Mouse (Mus musculus): Measurements from ENCODE around the gene Spag8. TPM values are rescaled to one million over a fixed set of nuclear protein-coding genes. Genes with fewer than 3 reads are reported as not detected.

Gene Spag8
- polyA plus RNA-seq, 1 experiment from 2014 or later: 6.7 TPM

DNA sequence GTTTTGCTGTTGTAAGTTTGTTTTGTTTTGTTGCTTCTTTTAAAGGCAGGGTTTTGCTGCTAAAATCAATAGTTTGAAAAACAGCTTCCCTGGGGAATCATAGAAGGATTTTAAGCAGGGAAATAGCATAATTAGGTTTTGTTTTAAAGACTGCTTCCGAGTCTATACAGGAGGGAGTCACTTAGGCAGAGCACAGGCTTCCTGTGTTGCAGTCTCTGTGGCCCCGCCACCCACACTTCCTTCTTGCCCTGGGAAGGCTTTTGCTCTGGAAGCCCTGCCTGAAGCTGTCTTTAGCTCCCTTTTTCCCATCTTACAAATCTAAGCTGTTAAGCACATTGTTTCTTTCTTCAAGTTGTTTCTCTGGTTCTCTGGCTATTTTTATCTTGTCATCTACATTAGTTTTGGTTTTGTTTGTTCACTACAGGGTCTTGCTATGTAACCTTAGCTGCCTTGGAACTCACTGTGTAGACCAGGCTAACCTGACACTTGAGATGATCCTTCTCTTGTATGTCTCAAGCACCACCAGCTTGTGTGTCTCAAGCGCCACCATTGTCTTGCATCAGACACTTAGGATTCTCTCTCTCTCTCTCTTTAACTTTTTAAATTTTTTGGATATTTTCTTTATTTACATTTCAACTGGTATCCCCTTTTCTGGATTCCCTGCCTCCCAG, 40.2 kb downstream of the Spag8 start:
- no peaks in the 10 kb centered on the region for H3K27me3 ChIP-seq
- 62% methylated on average over 3 of the region's 3 CpGs for WGBS
- H3K4me2 ChIP-seq (replicated peaks): no peak overlapping the region
- no peaks in the 10 kb centered on the region for H3K36me3 ChIP-seq
- no peak overlapping the region for H3K9ac ChIP-seq (replicated peaks)
- H3K9me3 ChIP-seq: no peaks in the 10 kb centered on the region
- no peak for ATAC-seq (replicated peaks)
- H3K4me1 ChIP-seq: no peaks in the 10 kb centered on the region
- no peak overlapping the region for H3K27ac ChIP-seq (replicated peaks)
- no peak overlapping the region for H3K4me3 ChIP-seq

DNA sequence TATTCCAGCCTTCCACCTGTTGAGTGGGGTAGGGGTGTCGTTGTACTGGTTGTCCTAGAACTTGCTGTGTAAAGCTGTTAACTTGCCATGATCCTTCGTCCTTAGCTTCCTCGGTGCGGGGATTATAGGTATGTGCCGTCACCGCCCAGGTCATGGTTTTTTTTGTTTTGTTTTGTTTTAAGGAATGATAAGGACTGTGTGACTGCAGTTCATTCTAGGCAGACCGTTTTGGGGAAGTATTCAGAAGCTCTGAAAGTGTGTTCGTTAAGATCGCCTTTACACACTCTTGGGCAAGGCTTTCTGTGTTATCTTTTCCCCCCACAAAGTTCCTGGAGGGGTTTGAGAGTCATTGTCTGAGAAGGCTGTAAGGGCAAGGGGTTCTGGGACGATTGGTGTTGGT, 40.9 kb downstream of the Spag8 start:
- Histone ChIP-seq H3K4me2 (replicated peaks) (no peak overlapping the region), H3K9ac (replicated peaks) (no peak overlapping the region), H3K4me1 (no peaks in the 10 kb centered on the region), H3K27ac (replicated peaks) (no peak overlapping the region), H3K27me3 (no peaks in the 10 kb centered on the region), H3K9me3 (no peaks in the 10 kb centered on the region), H3K4me3 (no peak overlapping the region), H3K36me3 (no peaks in the 10 kb centered on the region)
- no peak for ATAC-seq (replicated peaks)
- WGBS: 57% methylated on average over 10 of the region's 10 CpGs

- Histone ChIP-seq H3K9ac (replicated peaks) (no peak overlapping the region), H3K27me3 (no peaks in the 10 kb centered on the region), H3K36me3 (no peaks in the 10 kb centered on the region), H3K4me3 (no peak overlapping the region), H3K9me3 (no peaks in the 10 kb centered on the region), H3K4me2 (replicated peaks) (no peak overlapping the region), H3K27ac (replicated peaks) (no peak overlapping the region), H3K4me1 (no peaks in the 10 kb centered on the region)
- 82% methylated on average over 9 of the region's 9 CpGs for WGBS
- ATAC-seq (replicated peaks): no peak
Observed at GRCm38 (mm10) chr4:43604751-43605685, 48.4 kb downstream of the Spag8 start.

- Histone ChIP-seq H3K4me1 (no peaks in the 10 kb centered on the region), H3K27ac (replicated peaks) (no peak overlapping the region), H3K9me3 (no peaks in the 10 kb centered on the region), H3K4me2 (replicated peaks) (no peak overlapping the region), H3K36me3 (no peaks in the 10 kb centered on the region), H3K27me3 (no peaks in the 10 kb centered on the region), H3K4me3 (no peak overlapping the region), H3K9ac (replicated peaks) (no peak overlapping the region)
- WGBS: 73% methylated on average over 3 of the region's 3 CpGs
- ATAC-seq (replicated peaks): no peak
Observed at GRCm38 (mm10) chr4:43604099-43604498, 49.3 kb downstream of the Spag8 start.

Small RNAs within 50 kb of the gene (microRNA-seq; reads per million reads assigned to microRNA genes)
- gene Gm25262: not detected

Other genes starting within 250 kb of the Spag8 start
- 0.65 and 0.70 TPM in 2 replicates for gene Fam166b, start 224.5 kb downstream of the Spag8 start, polyA plus RNA-seq (2015; fragmentation: Nextera tagmentation; extraction: Ambion mirVana)
- gene Tesk1, start 211.7 kb downstream of the Spag8 start, polyA plus RNA-seq (2015; fragmentation: Nextera tagmentation; extraction: Ambion mirVana): 10.7 and 12.5 TPM in 2 replicates
- 4.3 TPM in 2 replicates for gene Cd72, start 199.0 kb downstream of the Spag8 start, polyA plus RNA-seq (2015; fragmentation: Nextera tagmentation; extraction: Ambion mirVana)
- not detected in 2 replicates for gene Sit1, start 169.9 kb downstream of the Spag8 start, polyA plus RNA-seq (2015; fragmentation: Nextera tagmentation; extraction: Ambion mirVana)
- 61.0 and 61.8 TPM in 2 replicates for gene Ccdc107, start 160.7 kb downstream of the Spag8 start, polyA plus RNA-seq (2015; fragmentation: Nextera tagmentation; extraction: Ambion mirVana)
- gene Arhgef39, start 153.9 kb downstream of the Spag8 start, polyA plus RNA-seq (2015; fragmentation: Nextera tagmentation; extraction: Ambion mirVana): 17.5 and 25.3 TPM in 2 replicates
- 0.19 and 0.41 TPM in 2 replicates for gene Car9, start 146.6 kb downstream of the Spag8 start, polyA plus RNA-seq (2015; fragmentation: Nextera tagmentation; extraction: Ambion mirVana)
- 9.7 and 9.8 TPM in 2 replicates for gene Tpm2, start 129.8 kb downstream of the Spag8 start, polyA plus RNA-seq (2015; fragmentation: Nextera tagmentation; extraction: Ambion mirVana)
- 77.7 and 78.8 TPM in 2 replicates for gene Creb3, start 91.3 kb downstream of the Spag8 start, polyA plus RNA-seq (2015; fragmentation: Nextera tagmentation; extraction: Ambion mirVana)
- 53.2 and 54.2 TPM in 2 replicates for gene Tln1, start 90.9 kb downstream of the Spag8 start, polyA plus RNA-seq (2015; fragmentation: Nextera tagmentation; extraction: Ambion mirVana)
- gene Rgp1, start 74.9 kb downstream of the Spag8 start, polyA plus RNA-seq (2015; fragmentation: Nextera tagmentation; extraction: Ambion mirVana): 21.5 and 28.2 TPM in 2 replicates
- 59.1 and 61.0 TPM in 2 replicates for gene Gba2, start 74.7 kb downstream of the Spag8 start, polyA plus RNA-seq (2015; fragmentation: Nextera tagmentation; extraction: Ambion mirVana)
- gene Msmp, start 69.1 kb downstream of the Spag8 start, polyA plus RNA-seq (2015; fragmentation: Nextera tagmentation; extraction: Ambion mirVana): 0.56 and 0.81 TPM in 2 replicates
- gene Npr2, start 21.7 kb downstream of the Spag8 start, polyA plus RNA-seq (2015; fragmentation: Nextera tagmentation; extraction: Ambion mirVana): 12.7 and 15.4 TPM in 2 replicates
- 65.5 and 74.0 TPM in 2 replicates for gene Hint2, start 2.9 kb upstream of the Spag8 start, polyA plus RNA-seq (2015; fragmentation: Nextera tagmentation; extraction: Ambion mirVana)
- gene Tmem8b, start 15.4 kb upstream of the Spag8 start, polyA plus RNA-seq (2015; fragmentation: Nextera tagmentation; extraction: Ambion mirVana): 16.2 TPM in 2 replicates
- 1.6 and 1.7 TPM in 2 replicates for gene Fam221b, start 15.6 kb upstream of the Spag8 start, polyA plus RNA-seq (2015; fragmentation: Nextera tagmentation; extraction: Ambion mirVana)
- not detected in 2 replicates for gene Olfr70, start 47.2 kb upstream of the Spag8 start, polyA plus RNA-seq (2015; fragmentation: Nextera tagmentation; extraction: Ambion mirVana)
- gene Olfr71, start 56.7 kb upstream of the Spag8 start, polyA plus RNA-seq (2015; fragmentation: Nextera tagmentation; extraction: Ambion mirVana): not detected in 2 replicates
- 0.19 and 0.42 TPM in 2 replicates for gene Hrct1, start 73.6 kb upstream of the Spag8 start, polyA plus RNA-seq (2015; fragmentation: Nextera tagmentation; extraction: Ambion mirVana)
- gene Spaar, start 76.4 kb upstream of the Spag8 start, polyA plus RNA-seq (2015; fragmentation: Nextera tagmentation; extraction: Ambion mirVana): 0.08 TPM in 1 of 2 replicates, not detected in the other
- gene Olfr159, start 117.4 kb upstream of the Spag8 start, polyA plus RNA-seq (2015; fragmentation: Nextera tagmentation; extraction: Ambion mirVana): not detected in 2 replicates
- not detected in 2 replicates for gene Olfr156, start 170.3 kb upstream of the Spag8 start, polyA plus RNA-seq (2015; fragmentation: Nextera tagmentation; extraction: Ambion mirVana)
- not detected in 2 replicates for gene Olfr157, start 186.6 kb upstream of the Spag8 start, polyA plus RNA-seq (2015; fragmentation: Nextera tagmentation; extraction: Ambion mirVana)
- gene Olfr155, start 198.0 kb upstream of the Spag8 start, polyA plus RNA-seq (2015; fragmentation: Nextera tagmentation; extraction: Ambion mirVana): not detected in 2 replicates
- 4.1 and 4.4 TPM in 2 replicates for gene Reck, start 221.9 kb upstream of the Spag8 start, polyA plus RNA-seq (2015; fragmentation: Nextera tagmentation; extraction: Ambion mirVana)